Mouse (Mus musculus) testis, adult 2 months (tissue): ENCODE data around the gene Rhbdf1. TPM values are rescaled to one million over a fixed set of nuclear protein-coding genes. Genes with fewer than 3 reads are reported as not detected.
A peak's percentile ranks its signal among the peaks of the same experiment; 100 is the strongest.

ENCODE experiments used
- H3K27ac ChIP-seq: fragments of 200-500 bp; 2 replicates; pipeline ENCODE4 v1.5.1; 2012; ENCODE audit warnings: low read depth, low read length; ENCODE audit not compliant: control insufficient read depth, insufficient read depth
- H3K27me3 ChIP-seq: fragments of 200-500 bp; 2 replicates; pipeline ENCODE4 v1.6.1; 2012; ENCODE audit warnings: mild to moderate bottlenecking, low read length, moderate library complexity; ENCODE audit not compliant: control insufficient read depth, insufficient read depth
- H3K36me3 ChIP-seq: fragments of 200-500 bp; 2 replicates; pipeline ENCODE4 v1.6.1; 2012; ENCODE audit warnings: mild to moderate bottlenecking, low read length; ENCODE audit not compliant: control insufficient read depth, insufficient read depth
- H3K4me1 ChIP-seq: fragments of 200-500 bp; 2 replicates; pipeline ENCODE4 v1.6.1; 2012; ENCODE audit warnings: low read length; ENCODE audit not compliant: control insufficient read depth, insufficient read depth
- H3K4me3 ChIP-seq: fragments of 200-500 bp; 2 replicates; pipeline ENCODE4 v1.5.1; 2012; ENCODE audit warnings: low read depth, mild to moderate bottlenecking, low read length, moderate library complexity, mixed read lengths; ENCODE audit not compliant: control insufficient read depth
- CTCF ChIP-seq: fragments of 200-500 bp; IDR thresholded peaks from 2 replicates; pipeline ENCODE4 v1.5.1; 2012; ENCODE audit warnings: low read depth, mild to moderate bottlenecking, inconsistent platforms, low read length, moderate library complexity; ENCODE audit not compliant: control insufficient read depth, insufficient read depth, insufficient replicate concordance
- POLR2A ChIP-seq: fragments of 200-500 bp; IDR thresholded peaks from 2 replicates; pipeline ENCODE4 v1.6.1; 2012; ENCODE audit warnings: low read depth, mild to moderate bottlenecking, inconsistent platforms, low read length, moderate library complexity; ENCODE audit not compliant: control insufficient read depth
- polyA plus RNA-seq: library from polyadenylated mRNA; depleted of rRNA; stranded (reverse); fragments of >200 nt; gene quantifications from 2 replicates; pipeline ENCODE4 v1.2.3, GENCODE M21; 2012

The Rhbdf1 gene
- polyA plus RNA-seq, 1 experiment = 9.5 TPM

GRCm38 (mm10) chr11:32238093-32238860, 16.2 kb upstream of the Rhbdf1 start:
- H3K27ac ChIP-seq = no peak overlapping the region
- no peak overlapping the region for H3K4me3 ChIP-seq
- TF ChIP-seq CTCF = peak; percentile 82
- no peak for TF ChIP-seq POLR2A
- peaks cover 3% of the 10 kb centered on the region; the same call in 1 of the 2 replicates for H3K36me3 ChIP-seq
- H3K4me1 ChIP-seq = no peaks in the 10 kb centered on the region
- no peaks in the 10 kb centered on the region for H3K27me3 ChIP-seq

DNA sequence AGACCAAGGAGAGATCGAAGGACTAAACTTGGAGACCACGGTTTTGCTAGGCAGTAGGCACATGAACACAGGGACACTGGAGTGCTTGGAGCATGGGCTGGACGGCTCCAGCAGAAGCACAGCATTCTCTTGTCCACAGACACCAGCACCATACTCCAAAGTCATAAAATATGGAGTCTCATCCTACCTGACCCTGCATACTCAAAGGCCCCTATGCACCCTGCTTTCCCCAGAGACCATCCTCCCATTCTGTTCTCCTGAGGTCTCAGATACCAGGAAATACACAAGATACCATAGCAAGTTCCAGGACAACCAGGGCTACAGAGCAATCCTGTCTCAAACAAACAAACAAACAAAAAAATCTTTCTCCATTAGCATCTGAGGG, 15.3 kb upstream of the Rhbdf1 start:
- Histone ChIP-seq H3K36me3 (peaks cover 3% of the 10 kb centered on the region), H3K4me3 (no peak overlapping the region), H3K27ac (no peak overlapping the region), H3K4me1 (no peaks in the 10 kb centered on the region), H3K27me3 (no peaks in the 10 kb centered on the region)
- TF ChIP-seq POLR2A (no peak), CTCF (no peak)

- H3K27ac ChIP-seq = no peak overlapping the region
- no peaks in the 10 kb centered on the region for H3K4me1 ChIP-seq
- peaks cover 3% of the 10 kb centered on the region for H3K36me3 ChIP-seq
- no peak overlapping the region for H3K4me3 ChIP-seq
- H3K27me3 ChIP-seq = no peaks in the 10 kb centered on the region
- TF ChIP-seq CTCF (peak; percentile 34; the same call in 1 of the 2 replicates), POLR2A (no peak)
Measured at GRCm38 (mm10) chr11:32236712-32237410, 14.8 kb upstream of the Rhbdf1 start.

GRCm38 (mm10) chr11:32236132-32236531, 14.0 kb upstream of the Rhbdf1 start:
- Histone ChIP-seq H3K27ac (no peak overlapping the region), H3K27me3 (no peaks in the 10 kb centered on the region), H3K4me1 (no peaks in the 10 kb centered on the region), H3K36me3 (peaks cover 3% of the 10 kb centered on the region), H3K4me3 (no peak overlapping the region)
- TF ChIP-seq POLR2A = no peak
- TF ChIP-seq CTCF = no peak

- no peaks in the 10 kb centered on the region for H3K4me1 ChIP-seq
- no peaks in the 10 kb centered on the region for H3K27me3 ChIP-seq
- H3K27ac ChIP-seq = no peak overlapping the region
- H3K4me3 ChIP-seq = no peak overlapping the region
- TF ChIP-seq POLR2A (no peak), CTCF (no peak)
- H3K36me3 ChIP-seq = peaks cover 3% of the 10 kb centered on the region
Measured at GRCm38 (mm10) chr11:32235646-32236045, 13.5 kb upstream of the Rhbdf1 start.

- Histone ChIP-seq H3K27me3 (no peaks in the 10 kb centered on the region), H3K4me3 (no peak overlapping the region), H3K27ac (no peak overlapping the region), H3K4me1 (no peaks in the 10 kb centered on the region), H3K36me3 (peaks cover 3% of the 10 kb centered on the region)
- TF ChIP-seq CTCF = no peak
- TF ChIP-seq POLR2A = no peak
Measured at GRCm38 (mm10) chr11:32234816-32235485, 12.9 kb upstream of the Rhbdf1 start.

DNA sequence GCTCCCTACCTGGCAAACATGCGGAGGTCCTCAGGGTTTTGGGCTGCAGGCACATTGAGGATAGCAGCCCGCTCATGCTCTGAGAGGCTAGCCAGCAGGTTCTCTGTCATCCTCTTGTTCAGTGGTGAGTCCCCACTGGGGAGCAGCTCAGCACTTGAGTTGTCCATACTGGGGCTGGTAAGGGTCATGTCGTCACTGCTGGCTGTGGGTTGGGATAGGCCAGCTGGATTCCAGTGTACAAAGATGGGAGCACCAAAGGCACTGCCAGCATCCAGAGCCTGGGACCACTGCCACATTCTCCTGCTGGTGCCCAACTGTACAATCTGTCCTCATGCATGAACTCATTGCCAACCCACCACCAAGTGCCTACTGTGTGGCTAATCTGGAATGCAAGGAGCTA, 11.8 kb upstream of the Rhbdf1 start:
- TF ChIP-seq CTCF = no peak
- TF ChIP-seq POLR2A = no peak
- H3K4me3 ChIP-seq = no peak overlapping the region
- no peaks in the 10 kb centered on the region; the same call in 1 of the 2 replicates for H3K4me1 ChIP-seq
- H3K27ac ChIP-seq = no peak overlapping the region
- H3K36me3 ChIP-seq = peaks cover 2% of the 10 kb centered on the region
- H3K27me3 ChIP-seq = no peaks in the 10 kb centered on the region
